Mouse (Mus musculus) CH12.LX (cell line): Measurements from ENCODE around the gene Plekhm3.

ENCODE experiments used
- CTCF ChIP-seq, 2 experiments: IDR thresholded peaks in 1 of 2; conservative IDR thresholded peaks in 1 of 2; 2 replicates each; pipeline ENCODE4 v1.5.1; 2011 to 2012; ENCODE audit warnings: low read depth in 2 of 2, low read length in 2 of 2, improper control_type of control experiment in 1 of 2, inconsistent platforms in 1 of 2, mild to moderate bottlenecking in 1 of 2, moderate library complexity in 1 of 2
- HCFC1 ChIP-seq: IDR thresholded peaks from 2 replicates; pipeline ENCODE4 v1.6.1; 2012; ENCODE audit warnings: low read depth, mild to moderate bottlenecking, inconsistent platforms, low read length, improper control_type of control experiment
- JUND ChIP-seq: conservative IDR thresholded peaks from 2 replicates; pipeline ENCODE4 v1.6.1; 2011; ENCODE audit warnings: low read depth, low read length, improper control_type of control experiment

- TF ChIP-seq JUND (no peak), CTCF (conservative IDR thresholded peaks at IDR 0.05 in 1 of 2, IDR thresholded peaks at IDR 0.05 in 1 of 2; ENCODE audit: low read depth in 2 of 2, low read length in 2 of 2) (no peak), HCFC1 (no peak)
These were observed 69.0 kb downstream of the Plekhm3 start for GRCm38 (mm10) chr1:64887502-64888203.
